Mouse (Mus musculus) kidney, adult 2 months (tissue): ENCODE results near the gene Cercam.

Source experiments
- CTCF ChIP-seq: fragments of 200-500 bp; conservative IDR thresholded peaks from 2 replicates; pipeline ENCODE4 v1.5.1; 2011; ENCODE audit warnings: low read depth, mild to moderate bottlenecking, control low read depth, low read length, moderate library complexity, mixed read lengths; ENCODE audit not compliant: insufficient read depth, insufficient read length
- POLR2A ChIP-seq: fragments of 200-500 bp; IDR thresholded peaks from one replicate; pipeline ENCODE4 v1.6.1; 2011; ENCODE audit warnings: low read depth, low read length, control low read depth

GRCm38 (mm10) chr2:29820025-29820817 lies 48.7 kb upstream of the Cercam start, which contains the start of gene Urm1:
- TF ChIP-seq CTCF (no peak), POLR2A (no peak)
